In the genomic region with DNA sequence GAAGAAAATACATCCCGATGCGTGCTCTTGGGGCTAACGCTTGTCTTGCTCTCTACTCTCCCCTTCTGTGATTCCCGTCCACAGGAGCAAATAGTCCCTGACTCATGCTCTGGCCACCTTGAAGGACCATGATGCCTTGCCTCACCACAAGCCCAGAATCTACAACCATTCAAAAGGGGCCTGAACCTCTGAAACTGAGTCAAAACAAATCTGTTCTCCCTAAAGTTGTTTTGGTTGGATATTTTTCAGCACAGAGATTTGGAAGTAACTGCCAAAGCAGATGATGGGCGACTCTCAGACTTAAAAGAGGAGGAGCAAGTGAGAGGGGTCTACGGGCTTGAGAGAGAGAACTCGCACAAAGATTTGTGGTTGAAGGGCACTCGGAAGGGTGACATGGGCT, we compare ENCODE assay signal across 9 mouse cellular contexts. TPM values are rescaled to one million over a fixed set of nuclear protein-coding genes. Genes with fewer than 3 reads are reported as not detected.
DNase-seq lines count a peak whose midpoint lies in the region; ATAC-seq and TF ChIP-seq lines count a peak whose summit lies in the region.
"Had no signal": no experiment of that assay in that cellular context is flagged by ENCODE, and none has a peak within 500 bp of the region (broad histone marks: within the 10 kb centered on the region; RNA-seq: fewer than 3 reads in every experiment).

No protein-coding gene starts in this region.

- no peaks in the 10 kb centered on the region for H3K36me3 ChIP-seq in spleen, adult 2 months (ENCODE audit: control insufficient read depth, insufficient read depth, low read length)
- H3K36me3 ChIP-seq in hindbrain, embryonic 14.5 days (replicated peaks; ENCODE audit: control insufficient read depth, insufficient read depth): no peaks in the 10 kb centered on the region
- no peaks in the 10 kb centered on the region for H3K36me3 ChIP-seq in midbrain, embryonic 14.5 days (ENCODE audit: control insufficient read depth, insufficient read depth, low read length)

- peaks cover 1% of the 10 kb centered on the region; the same call in 1 of the 2 replicates for H3K9me3 ChIP-seq in hindbrain, embryonic 14.5 days (ENCODE audit: control insufficient read depth, low read length)
- H3K9me3 ChIP-seq in midbrain, embryonic 14.5 days (ENCODE audit: control insufficient read depth, low read length): no peaks in the 10 kb centered on the region

- TF ChIP-seq POLR2A in spleen, adult 2 months (IDR thresholded peaks at IDR 0.05; ENCODE audit: low read depth, low read length): no peak

- peak overlapping the region; percentile 88 for H3K4me3 ChIP-seq in spleen, adult 2 months (ENCODE audit: extremely low read depth, insufficient read depth, insufficient read length)
- H3K4me3 ChIP-seq in hindbrain, embryonic 14.5 days (replicated peaks; ENCODE audit: low read length): peak overlapping the region; percentile 57
- H3K4me3 ChIP-seq in midbrain, embryonic 14.5 days (replicated peaks; ENCODE audit: low read depth, low read length): peak overlapping the region; percentile 53

- DNase-seq in adrenal gland, postnatal 14 days: peak; percentile 6
- no peak for DNase-seq in adrenal gland, postnatal 10 days
- no peak for DNase-seq in spleen, adult 2 months (ENCODE audit: low read depth in 1 of 2, low spot score in 2 of 2)
- DNase-seq in spleen, postnatal 4 days (ENCODE audit: low spot score in 2 of 2): no peak
- DNase-seq in hindbrain, embryonic 14.5 days (ENCODE audit: low spot score): no peak
- DNase-seq in midbrain, embryonic 14.5 days: no peak
- no peak for DNase-seq in urinary bladder, postnatal 25 days (ENCODE audit: low spot score)
- DNase-seq in embryo, embryonic 9.5 days (ENCODE audit: extremely low spot score): no peak

- peaks cover 7% of the 10 kb centered on the region; the same call in 1 of the 2 replicates for H3K4me1 ChIP-seq in spleen, adult 2 months (ENCODE audit: control insufficient read depth, insufficient read depth, insufficient read length)
- H3K4me1 ChIP-seq in hindbrain, embryonic 14.5 days (replicated peaks; ENCODE audit: control insufficient read depth, insufficient read depth, low read length): peaks cover 24% of the 10 kb centered on the region
- H3K4me1 ChIP-seq in midbrain, embryonic 14.5 days (ENCODE audit: control insufficient read depth, insufficient read depth, low read length): peaks cover 24% of the 10 kb centered on the region

- H3K27me3 ChIP-seq in spleen, adult 2 months (ENCODE audit: control insufficient read depth, insufficient read depth, low read length): no peaks in the 10 kb centered on the region
- no peaks in the 10 kb centered on the region for H3K27me3 ChIP-seq in hindbrain, embryonic 14.5 days (ENCODE audit: control insufficient read depth, insufficient read depth, low read length)
- H3K27me3 ChIP-seq in midbrain, embryonic 14.5 days (ENCODE audit: control insufficient read depth, insufficient read depth, low read length): no peaks in the 10 kb centered on the region

- ATAC-seq in hindbrain, embryonic 14.5 days (ENCODE audit: low FRiP score): no peak
- no peak for ATAC-seq in midbrain, embryonic 14.5 days (ENCODE audit: low FRiP score, low TSS enrichment)

- H3K27ac ChIP-seq in spleen, adult 2 months (ENCODE audit: insufficient read depth, low read length): 0 out of 2 replicates have a peak overlapping the region, but pooled peaks have one; percentile 44
- peak overlapping the region; percentile 9; the same call in 1 of the 2 replicates for H3K27ac ChIP-seq in hindbrain, embryonic 14.5 days
- H3K27ac ChIP-seq in midbrain, embryonic 14.5 days (replicated peaks; ENCODE audit: low read depth, low read length): no peak overlapping the region

- peak overlapping the region; percentile 77 for H3K9ac ChIP-seq in hindbrain, embryonic 14.5 days
- H3K9ac ChIP-seq in midbrain, embryonic 14.5 days (replicated peaks; ENCODE audit: low read length): peak overlapping the region; percentile 83

- H3K4me2 ChIP-seq in hindbrain, embryonic 14.5 days (replicated peaks): peak overlapping the region; percentile 89
- peak overlapping the region; percentile 90 for H3K4me2 ChIP-seq in midbrain, embryonic 14.5 days (ENCODE audit: low read length)

- no peak for TF ChIP-seq CTCF in spleen, adult 2 months (IDR thresholded peaks at IDR 0.05; ENCODE audit: extremely low read depth, insufficient read depth, insufficient read length, insufficient replicate concordance)

- 10% methylated on average over 8 of the region's 8 CpGs for WGBS in spleen, adult 2 months
- 17% methylated on average over 8 of the region's 8 CpGs for WGBS in hindbrain, embryonic 14.5 days
- 20% methylated on average over 8 of the region's 8 CpGs for WGBS in midbrain, embryonic 14.5 days

RNA-seq across cellular contexts. Expression of a gene that starts 0.5 kb away (rescaled TPM):
- total RNA-seq in adrenal gland, postnatal 14 days (2021): 56.6 and 65.3 TPM in 2 replicates
- 10 to 100 TPM; 62.3 to 65.5 TPM for total RNA-seq in adrenal gland, postnatal 10 days (2021)
- polyA plus RNA-seq in spleen, adult 2 months (2012; rRNA removed): 4.1 and 7.0 TPM in 2 replicates
- polyA plus RNA-seq in hindbrain, embryonic 14.5 days (2014; fragmentation: Nextera tagmentation; extraction: Ambion mirVana): 112 and 119 TPM in 2 replicates
- polyA plus RNA-seq in midbrain, embryonic 14.5 days (2014; fragmentation: Nextera tagmentation; extraction: Ambion mirVana): 135 and 138 TPM in 2 replicates

RNA-seq across cellular contexts. Expression of a gene that starts 0.6 kb away (rescaled TPM):
- total RNA-seq in adrenal gland, postnatal 14 days (2021): 3.6 and 4.7 TPM in 2 replicates
- 1 to 10 TPM; 4.8 to 5.8 TPM for total RNA-seq in adrenal gland, postnatal 10 days (2021)
- 1.3 and 1.8 TPM in 2 replicates for polyA plus RNA-seq in spleen, adult 2 months (2012; rRNA removed)
- polyA plus RNA-seq in hindbrain, embryonic 14.5 days (2014; fragmentation: Nextera tagmentation; extraction: Ambion mirVana): 49.9 and 53.9 TPM in 2 replicates
- polyA plus RNA-seq in midbrain, embryonic 14.5 days (2014; fragmentation: Nextera tagmentation; extraction: Ambion mirVana): 47.5 and 49.9 TPM in 2 replicates

RNA-seq across cellular contexts. Expression of a gene that starts 26.7 kb away (rescaled TPM):
- 1.0 and 1.4 TPM in 2 replicates for total RNA-seq in adrenal gland, postnatal 14 days (2021)
- under 1 TPM; 0.58 to 0.96 TPM for total RNA-seq in adrenal gland, postnatal 10 days (2021)
- 0.14 TPM in 1 of 2 replicates, not detected in the other for polyA plus RNA-seq in spleen, adult 2 months (2012; rRNA removed)
- polyA plus RNA-seq in hindbrain, embryonic 14.5 days (2014; fragmentation: Nextera tagmentation; extraction: Ambion mirVana): 0.56 and 0.83 TPM in 2 replicates
- polyA plus RNA-seq in midbrain, embryonic 14.5 days (2014; fragmentation: Nextera tagmentation; extraction: Ambion mirVana): 0.58 TPM in 1 of 2 replicates, not detected in the other
- polyA plus RNA-seq: large intestine, adult 2 months had no signal

Comparison
In these comparisons a context has a peak if more than half of its experiments do, and no peak if none do; other contexts are left out.
1. RNA of a gene that starts 0.5 kb away (polyA plus RNA-seq): 135 to 138 TPM in midbrain, embryonic 14.5 days and 112 to 119 TPM in hindbrain, embryonic 14.5 days; 4.1 to 7.0 TPM in spleen, adult 2 months; every median in the first group is over 10 times any median in the second.
2. RNA of a gene that starts 0.6 kb away (polyA plus RNA-seq): 49.9 to 53.9 TPM in hindbrain, embryonic 14.5 days and 47.5 to 49.9 TPM in midbrain, embryonic 14.5 days; 1.3 to 1.8 TPM in spleen, adult 2 months; every median in the first group is over 10 times any median in the second.
3. Peak in every context shown above with its lines, with median percentiles within 50 percentile points of each other: H3K4me3 ChIP-seq.